Mouse (Mus musculus) intestine, postnatal 0 days (tissue): ENCODE measurements around the gene Pdcd4. TPM values are rescaled to one million over a fixed set of nuclear protein-coding genes. Genes with fewer than 3 reads are reported as not detected.

Experiments
- ATAC-seq: fragments of 200-750 bp; cut with Nextera tagmentation; 2 replicates; pipeline ENCODE4 v1.8.0; 2017; ENCODE audit warnings: mild to moderate bottlenecking, moderate TSS enrichment, moderate library complexity
- H3K27ac ChIP-seq: fragments of 300-500 bp; sonication (generic); 2 replicates; pipeline ENCODE4 v1.5.1; 2014; ENCODE audit warnings: mild to moderate bottlenecking, low read depth, low read length, moderate library complexity
- H3K27me3 ChIP-seq: fragments of 300-500 bp; sonication (generic); replicated peaks from 2 replicates; pipeline ENCODE4 v1.6.1; 2014; ENCODE audit warnings: low read length, mixed read lengths; ENCODE audit not compliant: control insufficient read depth, insufficient read depth
- H3K36me3 ChIP-seq: fragments of 300-500 bp; sonication (generic); 2 replicates; pipeline ENCODE4 v1.6.1; 2014; ENCODE audit warnings: mild to moderate bottlenecking, moderate library complexity; ENCODE audit not compliant: control insufficient read depth, insufficient read depth
- H3K4me1 ChIP-seq: fragments of 300-500 bp; sonication (generic); replicated peaks from 2 replicates; pipeline ENCODE4 v1.6.1; 2014; ENCODE audit warnings: antibody characterized with exemption, low read length, mixed read lengths; ENCODE audit not compliant: control insufficient read depth, insufficient read depth
- H3K4me2 ChIP-seq: fragments of 300-500 bp; sonication (generic); replicated peaks from 2 replicates; pipeline ENCODE4 v1.6.1; 2014; ENCODE audit warnings: low read depth, mild to moderate bottlenecking, moderate library complexity
- H3K4me3 ChIP-seq: fragments of 300-500 bp; sonication (generic); 2 replicates; pipeline ENCODE4 v1.5.1; 2014; ENCODE audit warnings: low read depth, low read length
- H3K9ac ChIP-seq: fragments of 300-500 bp; sonication (generic); 2 replicates; pipeline ENCODE4 v1.6.1; 2014; ENCODE audit warnings: mild to moderate bottlenecking, low read depth, low read length
- H3K9me3 ChIP-seq: fragments of 300-500 bp; sonication (generic); 2 replicates; pipeline ENCODE4 v1.6.1; 2016; ENCODE audit warnings: mixed run types; ENCODE audit not compliant: control insufficient read depth
- CTCF ChIP-seq: sonication (generic); IDR thresholded peaks from 2 replicates; pipeline ENCODE4 v1.5.1; 2016; ENCODE audit warnings: low read depth, mild to moderate bottlenecking, control low read depth, antibody characterized with exemption, moderate library complexity
- WGBS: fragments of 180-500 bp; shearing (Covaris S2); extraction: QIAGEN DNeasy Blood & Tissue Kit; methylation state at CpG from one replicate; pipeline ENCODE4 v1.1.7; 2014; 5-methylcytosine and 5-hydroxymethylcytosine counted together
- polyA plus RNA-seq: library from polyadenylated mRNA; unstranded; fragments of >200 nt; fragmentation: Nextera tagmentation; extraction: Ambion mirVana; gene quantifications from 2 replicates; pipeline ENCODE4 v1.2.1, GENCODE M21; 2015

The Pdcd4 gene
- polyA plus RNA-seq, 1 experiment from 2014 or later, result 65.5 TPM

DNA sequence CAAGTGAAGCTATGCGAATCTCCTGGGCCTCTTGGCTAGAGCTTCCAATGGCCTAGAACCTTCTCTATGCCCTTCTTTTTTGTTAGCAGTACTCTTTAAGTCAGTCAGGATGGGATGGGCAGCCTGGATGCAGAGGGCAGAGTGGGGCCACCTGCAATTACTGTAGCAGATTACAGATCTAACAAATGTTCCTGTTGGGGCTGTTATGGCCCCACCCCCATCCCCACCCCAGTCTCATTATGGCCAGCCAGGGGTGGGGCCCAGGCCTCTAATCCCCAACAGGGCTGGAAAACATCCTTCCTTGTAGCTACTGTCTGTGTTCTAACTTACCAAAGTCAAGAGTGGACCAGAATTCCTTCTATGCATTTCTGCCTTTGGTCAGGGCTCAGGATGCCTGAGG is 23.2 kb upstream of the Pdcd4 start:
- Histone ChIP-seq H3K27me3 (no peaks in the 10 kb centered on the region), H3K4me2 (no peak overlapping the region), H3K9me3 (no peaks in the 10 kb centered on the region), H3K27ac (no peak overlapping the region), H3K4me3 (no peak overlapping the region), H3K4me1 (peaks cover 37% of the 10 kb centered on the region), H3K36me3 (no peaks in the 10 kb centered on the region), H3K9ac (no peak overlapping the region)
- ATAC-seq, result no peak
- 77% methylated on average over 1 of the region's 1 CpGs for WGBS
- TF ChIP-seq CTCF, result no peak

DNA sequence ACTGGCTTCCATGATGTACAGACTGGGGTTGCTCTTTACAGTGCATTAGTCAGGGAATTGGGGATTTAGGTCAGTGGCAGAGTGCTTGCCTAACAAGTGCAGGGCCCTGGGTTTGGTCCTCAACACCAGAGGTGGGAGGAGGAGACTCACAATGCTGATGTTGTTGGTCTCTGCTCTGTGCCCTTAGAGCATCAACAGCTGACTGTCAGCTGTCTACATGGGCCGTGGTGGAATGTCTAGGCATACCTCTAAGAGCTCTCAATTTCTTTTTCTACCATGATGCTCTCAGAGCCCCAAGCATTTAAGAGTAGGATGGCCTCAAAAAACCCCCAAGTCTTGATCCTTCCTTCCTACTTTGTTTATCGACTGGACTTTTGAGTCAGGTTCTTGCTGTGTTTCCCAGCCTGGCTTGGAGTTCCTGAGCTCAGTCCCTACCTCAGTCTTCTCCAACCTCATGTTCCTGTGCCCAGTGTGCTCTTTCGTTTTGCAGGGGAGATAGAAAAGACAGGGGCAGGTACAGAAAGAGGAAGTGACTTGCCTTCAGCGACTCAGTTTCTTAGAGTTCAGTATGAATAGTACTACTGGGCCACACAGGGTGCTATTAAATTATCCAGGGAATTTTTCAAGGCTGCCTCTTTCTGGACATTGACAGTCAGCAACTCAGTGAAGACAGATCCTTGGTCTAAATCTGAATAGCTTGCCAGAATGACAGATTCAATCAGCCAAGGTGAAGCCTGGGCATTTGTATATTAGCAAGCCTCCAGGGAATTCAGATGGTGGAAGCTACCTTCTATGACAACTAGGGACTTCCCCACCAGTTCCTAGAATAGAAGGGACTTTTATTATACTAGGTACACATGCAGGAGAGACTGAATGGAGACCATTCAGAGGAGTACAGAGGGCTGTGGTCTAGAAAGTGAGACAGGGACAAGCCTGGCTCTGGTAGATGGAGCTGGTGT is 22.3 kb upstream of the Pdcd4 start:
- TF ChIP-seq CTCF, result no peak
- WGBS, result 71% methylated on average over 4 of the region's 4 CpGs
- Histone ChIP-seq H3K27me3 (no peaks in the 10 kb centered on the region), H3K9ac (no peak overlapping the region), H3K4me3 (no peak overlapping the region), H3K4me2 (no peak overlapping the region), H3K9me3 (no peaks in the 10 kb centered on the region), H3K36me3 (no peaks in the 10 kb centered on the region), H3K27ac (no peak overlapping the region), H3K4me1 (peaks cover 37% of the 10 kb centered on the region)
- no peak for ATAC-seq

DNA sequence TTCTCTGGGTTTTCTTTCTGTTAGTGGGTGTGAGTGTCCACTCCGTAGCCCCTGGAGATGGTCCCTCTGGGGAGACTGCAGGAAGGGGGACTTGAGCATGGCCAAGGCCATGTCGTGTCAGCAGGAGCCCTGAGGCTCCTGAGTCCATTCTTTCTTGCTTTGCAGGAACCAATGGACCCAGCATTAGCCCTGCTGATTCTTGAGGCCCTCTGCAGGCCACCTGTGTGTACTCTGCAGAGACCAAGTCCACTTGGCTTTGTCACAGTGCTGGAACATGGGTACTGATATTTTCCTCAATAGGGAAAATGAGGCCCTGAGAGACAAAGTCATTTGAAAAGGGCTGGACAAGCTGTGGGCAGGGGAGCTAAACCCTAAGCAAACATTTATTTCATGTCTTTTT is 21.5 kb upstream of the Pdcd4 start:
- Histone ChIP-seq H3K9ac (no peak overlapping the region), H3K4me1 (peaks cover 37% of the 10 kb centered on the region), H3K36me3 (no peaks in the 10 kb centered on the region), H3K27ac (peak overlapping the region; percentile 73; the same call in 1 of the 2 replicates), H3K4me2 (peak overlapping the region; percentile 25; the same call in 1 of the 2 replicates), H3K9me3 (no peaks in the 10 kb centered on the region), H3K27me3 (no peaks in the 10 kb centered on the region), H3K4me3 (no peak overlapping the region)
- WGBS, result 62% methylated on average over 2 of the region's 2 CpGs
- peak; percentile 64 for TF ChIP-seq CTCF
- no peak for ATAC-seq

DNA sequence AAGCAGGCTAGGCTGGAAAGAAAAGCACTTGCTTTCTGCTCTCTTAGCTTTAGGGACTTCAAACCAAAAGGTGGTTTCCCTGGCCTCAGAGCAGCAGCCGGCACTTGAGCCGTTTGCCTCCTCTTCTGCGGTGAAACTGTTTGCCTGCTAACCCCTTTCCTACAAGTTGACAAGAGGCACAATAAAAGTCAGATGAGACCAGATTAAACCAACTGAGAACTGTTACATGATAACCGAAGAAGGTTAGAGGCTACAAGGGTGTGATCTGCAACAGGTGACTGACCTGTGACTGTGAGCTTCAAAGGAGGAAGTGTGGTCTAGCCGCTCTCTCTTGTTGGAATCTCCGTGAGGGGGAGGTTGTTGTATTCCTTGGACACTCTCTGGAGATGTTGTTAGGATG is 20.5 kb upstream of the Pdcd4 start:
- Histone ChIP-seq H3K4me3 (no peak overlapping the region), H3K27me3 (no peaks in the 10 kb centered on the region), H3K9me3 (no peaks in the 10 kb centered on the region), H3K9ac (0 out of 2 replicates have a peak overlapping the region, but pooled peaks have one; percentile 1), H3K4me1 (peaks cover 37% of the 10 kb centered on the region), H3K27ac (peak overlapping the region; percentile 73), H3K4me2 (peak overlapping the region; percentile 17), H3K36me3 (no peaks in the 10 kb centered on the region)
- TF ChIP-seq CTCF, result no peak
- ATAC-seq, result peak; percentile 20; the same call in 1 of the 2 replicates
- WGBS, result 45% methylated on average over 6 of the region's 6 CpGs

DNA sequence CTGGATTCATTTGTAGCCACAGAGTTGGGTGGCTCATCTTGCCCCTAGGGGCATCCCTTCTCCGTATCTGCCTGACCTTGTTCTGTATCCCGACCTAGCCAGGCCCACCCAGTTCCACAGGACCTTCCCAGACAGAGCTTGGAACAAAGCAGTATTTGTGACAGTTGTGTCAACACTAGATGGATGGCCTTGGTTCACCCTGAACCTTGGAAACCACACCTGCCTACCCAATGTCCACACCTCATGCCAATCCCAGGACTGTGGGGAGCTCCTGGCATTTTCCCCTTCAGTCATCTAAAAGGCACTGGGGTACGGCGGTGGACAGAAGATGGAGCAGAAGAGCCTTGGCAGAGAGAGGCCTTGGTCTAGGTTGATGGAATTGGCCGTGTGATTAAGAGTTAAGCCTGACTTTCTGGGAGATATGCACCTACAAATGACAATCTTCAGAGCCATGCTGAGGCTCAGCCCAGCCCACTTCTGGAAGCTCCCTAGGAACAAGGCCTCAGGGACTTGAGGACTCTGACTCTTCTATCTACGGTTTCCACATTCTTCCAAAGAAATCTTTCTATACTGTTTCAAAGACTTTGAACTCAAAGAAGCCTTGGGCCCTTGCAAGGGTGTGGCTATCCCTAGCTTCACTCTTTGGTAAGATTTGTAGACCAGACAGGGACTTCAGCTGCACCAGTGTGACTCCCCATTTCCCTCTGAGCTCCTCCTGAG is 18.9 kb upstream of the Pdcd4 start:
- H3K4me3 ChIP-seq, result no peak overlapping the region
- H3K4me1 ChIP-seq, result peaks cover 37% of the 10 kb centered on the region
- WGBS, result 51% methylated on average over 6 of the region's 6 CpGs
- peak; percentile 82 for ATAC-seq
- no peaks in the 10 kb centered on the region for H3K36me3 ChIP-seq
- peak overlapping the region; percentile 75 for H3K27ac ChIP-seq
- H3K9me3 ChIP-seq, result no peaks in the 10 kb centered on the region
- peak overlapping the region; percentile 21; the same call in 1 of the 2 replicates for H3K4me2 ChIP-seq
- TF ChIP-seq CTCF, result no peak
- H3K9ac ChIP-seq, result no peak overlapping the region
- H3K27me3 ChIP-seq, result no peaks in the 10 kb centered on the region

DNA sequence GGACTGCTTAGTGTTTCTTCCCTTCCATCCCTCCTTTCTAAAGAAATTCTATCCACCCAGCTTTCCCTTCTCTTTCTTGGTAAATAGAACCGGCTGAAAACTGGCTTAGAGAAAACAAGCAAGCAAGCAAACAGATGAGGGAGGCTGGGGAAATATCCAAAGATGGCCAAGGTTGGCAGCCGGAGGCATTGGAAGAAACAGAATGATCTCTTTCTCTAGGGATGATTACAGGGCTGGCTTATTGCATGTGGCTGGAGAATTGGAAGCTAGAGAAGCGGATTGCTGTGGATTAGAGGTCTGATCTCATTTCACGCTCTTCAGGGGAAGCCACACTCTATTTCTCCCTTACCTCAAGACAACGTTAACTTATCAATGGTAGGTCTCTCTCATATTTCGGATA is 16.8 kb upstream of the Pdcd4 start:
- H3K27ac ChIP-seq, result no peak overlapping the region
- peaks cover 25% of the 10 kb centered on the region for H3K4me1 ChIP-seq
- H3K4me3 ChIP-seq, result no peak overlapping the region
- H3K9me3 ChIP-seq, result no peaks in the 10 kb centered on the region
- ATAC-seq, result no peak
- TF ChIP-seq CTCF, result no peak
- H3K9ac ChIP-seq, result no peak overlapping the region
- no peaks in the 10 kb centered on the region for H3K27me3 ChIP-seq
- H3K4me2 ChIP-seq, result no peak overlapping the region
- 82% methylated on average over 6 of the region's 6 CpGs for WGBS
- no peaks in the 10 kb centered on the region for H3K36me3 ChIP-seq
